Mouse (Mus musculus): ENCODE data around the gene Nfkbib. TPM values are rescaled to one million over a fixed set of nuclear protein-coding genes. Genes with fewer than 3 reads are reported as not detected.

Nfkbib gene
- polyA plus RNA-seq (2015; fragmentation: Nextera tagmentation; extraction: Ambion mirVana) = 29.3 TPM in 2 replicates

DNA sequence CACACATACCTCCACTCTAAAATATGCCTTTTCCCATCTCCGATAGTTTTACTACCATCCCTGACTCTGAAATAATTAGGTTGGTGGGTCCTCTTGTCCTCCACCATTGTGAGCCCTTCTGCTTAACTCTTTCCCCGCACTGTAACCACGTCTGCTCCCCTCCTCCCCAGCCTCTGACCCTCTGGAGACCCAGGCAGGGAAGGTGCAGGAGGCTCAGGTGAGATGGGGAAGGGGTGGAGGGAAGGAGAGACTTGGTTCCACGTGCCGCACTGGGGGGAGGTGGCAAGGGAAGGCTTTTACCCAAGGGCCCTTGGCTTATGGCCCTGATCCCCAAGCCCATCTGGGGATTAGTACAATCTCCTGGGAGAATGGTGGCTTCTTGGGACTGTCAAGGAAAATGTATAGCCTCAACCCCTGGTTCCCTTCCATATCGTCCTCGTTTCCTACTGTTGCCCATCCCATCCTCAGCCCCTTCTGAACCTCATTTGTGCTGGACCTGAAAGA lies at the start of gene Nfkbib:
TSS of gene Nfkbib (minus strand) at position 51 of the 504 bp plus-strand sequence.
- Histone ChIP-seq H3K9me3 (replicated peaks; ENCODE audit: control insufficient read depth, low read length) (no peaks in the 10 kb centered on the region), H3K27ac (ENCODE audit: low read length) (peak within 1 kb of the TSS; percentile 49; the same call in 1 of the 2 replicates), H3K4me2 (ENCODE audit: low read depth, low read length) (peak within 1 kb of the TSS; percentile 89), H3K27me3 (ENCODE audit: control insufficient read depth, insufficient read depth, low read depth, low read length) (no peaks in the 10 kb centered on the region), H3K9ac (ENCODE audit: low read depth, low read length) (peak within 1 kb of the TSS; percentile 74), H3K4me3 (ENCODE audit: low read depth, low read length) (peak within 1 kb of the TSS; percentile 88), H3K4me1 (ENCODE audit: control insufficient read depth, low read depth, low read length) (peaks cover 34% of the 10 kb centered on the region), H3K36me3 (ENCODE audit: control insufficient read depth, insufficient read depth) (no peaks in the 10 kb centered on the region)
- 59% methylated on average over 7 of the region's 7 CpGs for WGBS (ENCODE audit: insufficient replicate concordance)
- no peak for ATAC-seq (ENCODE audit: low read depth)

DNA sequence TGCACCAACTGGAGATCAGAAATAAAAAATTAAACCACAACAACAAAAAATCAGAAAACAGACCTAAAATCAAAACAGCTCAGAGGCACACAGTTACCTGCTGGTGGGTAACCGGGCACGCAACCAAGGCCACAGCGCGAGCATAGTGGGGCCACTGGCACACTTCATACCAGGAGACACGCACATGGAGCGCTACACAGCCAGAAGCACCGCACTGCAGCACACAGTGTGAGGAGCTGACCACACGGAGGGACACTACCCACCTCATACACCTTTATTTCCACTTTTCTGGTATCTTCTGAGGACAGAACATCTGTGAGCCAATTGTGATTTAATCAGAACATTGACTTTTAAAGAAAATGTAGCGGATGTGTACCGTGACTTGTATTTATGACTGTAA lies 49.6 kb upstream of the Nfkbib start:
- H3K4me1 ChIP-seq (ENCODE audit: control insufficient read depth, low read depth, low read length) = peaks cover 59% of the 10 kb centered on the region
- H3K4me2 ChIP-seq (ENCODE audit: low read depth, low read length) = no peak overlapping the region
- no peak for ATAC-seq (ENCODE audit: low read depth)
- no peak overlapping the region for H3K27ac ChIP-seq (ENCODE audit: low read length)
- WGBS (ENCODE audit: insufficient replicate concordance) = 90% methylated on average over 10 of the region's 10 CpGs
- H3K27me3 ChIP-seq (ENCODE audit: control insufficient read depth, insufficient read depth, low read depth, low read length) = no peaks in the 10 kb centered on the region
- H3K9ac ChIP-seq (ENCODE audit: low read depth, low read length) = no peak overlapping the region
- H3K4me3 ChIP-seq (ENCODE audit: low read depth, low read length) = no peak overlapping the region
- H3K9me3 ChIP-seq (replicated peaks; ENCODE audit: control insufficient read depth, low read length) = no peaks in the 10 kb centered on the region
- peaks cover 85% of the 10 kb centered on the region for H3K36me3 ChIP-seq (ENCODE audit: control insufficient read depth, insufficient read depth)

DNA sequence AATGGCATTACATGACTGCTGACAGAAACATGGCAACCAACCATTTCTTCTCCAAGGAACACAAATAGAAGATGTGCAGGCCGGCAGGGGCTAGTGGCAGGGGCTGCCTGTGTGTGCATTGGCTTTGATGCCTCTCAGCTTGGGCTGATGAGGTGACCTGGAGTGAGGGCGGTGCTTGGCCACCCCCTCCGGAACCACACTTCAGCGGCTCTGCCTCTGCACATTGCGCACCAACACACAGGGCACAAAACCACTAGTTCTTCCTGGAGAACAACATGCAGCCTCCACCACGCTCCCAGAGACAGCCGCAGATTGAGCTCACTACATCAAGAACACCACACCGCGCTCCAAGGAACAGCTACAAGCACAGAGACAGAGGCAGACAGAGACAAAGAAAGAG lies 48.9 kb upstream of the Nfkbib start:
- ATAC-seq (ENCODE audit: low read depth) = no peak
- peaks cover 57% of the 10 kb centered on the region for H3K4me1 ChIP-seq (ENCODE audit: control insufficient read depth, low read depth, low read length)
- no peak overlapping the region for H3K27ac ChIP-seq (ENCODE audit: low read length)
- peaks cover 79% of the 10 kb centered on the region for H3K36me3 ChIP-seq (ENCODE audit: control insufficient read depth, insufficient read depth)
- 84% methylated on average over 9 of the region's 9 CpGs for WGBS (ENCODE audit: insufficient replicate concordance)
- H3K9me3 ChIP-seq (replicated peaks; ENCODE audit: control insufficient read depth, low read length) = no peaks in the 10 kb centered on the region
- H3K4me3 ChIP-seq (ENCODE audit: low read depth, low read length) = no peak overlapping the region
- H3K27me3 ChIP-seq (ENCODE audit: control insufficient read depth, insufficient read depth, low read depth, low read length) = no peaks in the 10 kb centered on the region
- no peak overlapping the region for H3K9ac ChIP-seq (ENCODE audit: low read depth, low read length)
- H3K4me2 ChIP-seq (ENCODE audit: low read depth, low read length) = no peak overlapping the region

DNA sequence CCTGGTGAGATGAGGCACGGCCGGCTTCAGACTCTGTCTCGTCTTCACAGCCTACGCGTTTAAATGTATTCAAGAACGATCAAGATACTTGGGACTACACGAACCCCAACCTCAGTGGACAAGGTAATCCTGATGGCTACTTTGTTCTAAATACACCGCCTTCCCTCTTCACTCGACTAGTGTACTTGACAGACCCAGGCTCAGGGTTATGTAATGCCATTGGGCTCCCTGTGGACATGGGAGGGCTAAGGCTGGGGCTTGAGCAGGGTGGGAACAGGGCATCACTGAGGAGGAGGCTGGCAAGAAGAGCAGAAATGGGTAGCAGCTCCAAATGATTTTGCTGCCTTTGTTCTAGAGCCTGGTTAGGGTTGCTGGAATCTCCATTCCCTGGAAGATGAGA lies 47.9 kb upstream of the Nfkbib start:
- no peak for ATAC-seq (ENCODE audit: low read depth)
- H3K36me3 ChIP-seq (ENCODE audit: control insufficient read depth, insufficient read depth) = peaks cover 69% of the 10 kb centered on the region
- no peak overlapping the region for H3K4me3 ChIP-seq (ENCODE audit: low read depth, low read length)
- no peak overlapping the region for H3K27ac ChIP-seq (ENCODE audit: low read length)
- H3K4me2 ChIP-seq (ENCODE audit: low read depth, low read length) = no peak overlapping the region
- peaks cover 55% of the 10 kb centered on the region for H3K4me1 ChIP-seq (ENCODE audit: control insufficient read depth, low read depth, low read length)
- H3K9me3 ChIP-seq (replicated peaks; ENCODE audit: control insufficient read depth, low read length) = no peaks in the 10 kb centered on the region
- no peaks in the 10 kb centered on the region for H3K27me3 ChIP-seq (ENCODE audit: control insufficient read depth, insufficient read depth, low read depth, low read length)
- H3K9ac ChIP-seq (ENCODE audit: low read depth, low read length) = no peak overlapping the region
- 85% methylated on average over 9 of the region's 9 CpGs for WGBS (ENCODE audit: insufficient replicate concordance)

DNA sequence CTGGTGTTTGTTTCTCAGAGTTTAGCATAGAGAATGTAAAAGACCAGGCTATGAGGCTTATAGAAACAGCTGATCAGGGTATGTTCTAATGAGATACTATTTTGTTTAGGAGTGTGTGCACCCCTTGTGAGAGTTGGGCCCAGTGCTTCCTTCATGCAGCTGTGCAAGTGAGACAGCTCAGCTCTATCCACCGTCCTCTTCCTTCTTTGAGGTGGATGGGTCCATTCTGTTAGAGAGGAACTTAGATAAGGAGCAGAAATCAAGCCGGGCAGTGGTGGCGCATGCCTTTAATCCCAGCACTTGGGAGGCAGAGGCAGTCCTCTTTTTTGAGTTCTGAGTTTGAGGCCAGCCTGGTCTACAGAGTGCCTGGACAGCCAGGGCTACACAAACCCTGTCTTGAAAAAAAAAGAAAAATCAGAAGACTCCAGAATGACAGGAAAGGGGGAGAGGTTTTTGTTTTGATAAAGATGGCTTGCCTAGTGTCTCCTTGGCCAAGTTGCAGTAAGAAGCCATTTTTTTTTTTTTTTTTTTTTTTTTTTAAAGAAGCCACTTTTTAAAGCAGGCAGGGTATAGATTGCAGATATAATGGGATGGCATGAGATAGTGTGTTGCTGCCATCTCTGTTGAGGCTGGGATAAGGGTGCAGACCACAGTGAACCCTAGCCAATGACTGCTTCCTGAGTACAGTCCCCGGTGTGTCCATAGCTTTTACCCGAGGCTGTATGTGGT lies 47.2 kb upstream of the Nfkbib start:
- no peak for ATAC-seq (ENCODE audit: low read depth)
- Histone ChIP-seq H3K9ac (ENCODE audit: low read depth, low read length) (no peak overlapping the region), H3K36me3 (ENCODE audit: control insufficient read depth, insufficient read depth) (peaks cover 62% of the 10 kb centered on the region), H3K4me1 (ENCODE audit: control insufficient read depth, low read depth, low read length) (peaks cover 57% of the 10 kb centered on the region), H3K4me2 (ENCODE audit: low read depth, low read length) (no peak overlapping the region), H3K27me3 (ENCODE audit: control insufficient read depth, insufficient read depth, low read depth, low read length) (no peaks in the 10 kb centered on the region), H3K27ac (ENCODE audit: low read length) (no peak overlapping the region), H3K4me3 (ENCODE audit: low read depth, low read length) (no peak overlapping the region), H3K9me3 (replicated peaks; ENCODE audit: control insufficient read depth, low read length) (no peaks in the 10 kb centered on the region)
- WGBS (ENCODE audit: insufficient replicate concordance) = 52% methylated on average over 5 of the region's 5 CpGs

DNA sequence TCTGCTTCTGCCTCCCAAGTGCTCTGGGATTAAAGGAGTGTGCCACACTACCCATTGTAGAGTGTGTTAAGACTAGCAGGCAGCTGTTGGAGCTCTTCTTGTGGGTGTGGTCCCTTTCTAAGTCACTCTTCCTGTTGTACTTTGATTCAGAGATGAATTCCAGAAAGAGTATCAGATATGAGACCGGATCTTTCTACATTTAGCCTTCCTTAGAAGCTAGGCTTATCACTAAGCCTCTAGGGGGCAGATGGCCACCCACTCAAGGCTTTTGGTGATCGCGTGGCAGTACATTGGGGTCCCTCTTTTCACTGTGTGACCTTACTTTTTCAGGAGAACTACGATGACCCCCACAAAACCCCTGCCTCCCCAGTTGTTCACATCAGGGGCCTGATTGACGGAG lies 45.6 kb upstream of the Nfkbib start:
- Histone ChIP-seq H3K27me3 (ENCODE audit: control insufficient read depth, insufficient read depth, low read depth, low read length) (no peaks in the 10 kb centered on the region), H3K4me3 (ENCODE audit: low read depth, low read length) (peak overlapping the region; percentile 91; the same call in 1 of the 2 replicates), H3K9me3 (replicated peaks; ENCODE audit: control insufficient read depth, low read length) (no peaks in the 10 kb centered on the region), H3K27ac (ENCODE audit: low read length) (peak overlapping the region; percentile 35), H3K4me1 (ENCODE audit: control insufficient read depth, low read depth, low read length) (peaks cover 54% of the 10 kb centered on the region), H3K36me3 (ENCODE audit: control insufficient read depth, insufficient read depth) (peaks cover 49% of the 10 kb centered on the region), H3K9ac (ENCODE audit: low read depth, low read length) (peak overlapping the region; percentile 90; the same call in 1 of the 2 replicates), H3K4me2 (ENCODE audit: low read depth, low read length) (peak overlapping the region; percentile 77)
- ATAC-seq (ENCODE audit: low read depth) = no peak
- WGBS (ENCODE audit: insufficient replicate concordance) = 61% methylated on average over 5 of the region's 5 CpGs

DNA sequence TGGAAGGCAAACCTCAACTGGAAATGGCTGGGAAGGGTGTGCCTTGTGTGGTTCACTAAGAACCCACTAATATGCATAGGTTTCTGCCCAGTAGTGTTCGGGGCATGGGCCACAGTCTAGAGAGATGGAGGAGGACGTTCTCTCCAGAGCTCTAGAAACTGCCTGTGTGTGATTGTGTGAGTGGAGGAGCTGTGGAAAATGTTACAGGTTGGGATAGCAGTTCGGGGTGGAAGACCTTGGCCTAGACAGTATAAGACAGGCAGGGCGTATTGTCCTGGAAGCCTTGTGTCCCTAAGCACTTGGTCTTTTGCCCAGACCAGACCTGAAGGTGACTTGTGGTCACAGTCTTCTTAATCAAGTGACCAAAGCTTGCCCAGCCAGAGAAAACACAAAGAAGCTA lies 45.1 kb upstream of the Nfkbib start:
- Histone ChIP-seq H3K9me3 (replicated peaks; ENCODE audit: control insufficient read depth, low read length) (no peaks in the 10 kb centered on the region), H3K27ac (ENCODE audit: low read length) (peak overlapping the region; percentile 35), H3K4me2 (ENCODE audit: low read depth, low read length) (peak overlapping the region; percentile 77), H3K27me3 (ENCODE audit: control insufficient read depth, insufficient read depth, low read depth, low read length) (no peaks in the 10 kb centered on the region), H3K4me3 (ENCODE audit: low read depth, low read length) (peak overlapping the region; percentile 91), H3K36me3 (ENCODE audit: control insufficient read depth, insufficient read depth) (peaks cover 45% of the 10 kb centered on the region), H3K9ac (ENCODE audit: low read depth, low read length) (peak overlapping the region; percentile 90), H3K4me1 (ENCODE audit: control insufficient read depth, low read depth, low read length) (peaks cover 58% of the 10 kb centered on the region)
- 40% methylated on average over 4 of the region's 4 CpGs for WGBS (ENCODE audit: insufficient replicate concordance)
- no peak for ATAC-seq (ENCODE audit: low read depth)

DNA sequence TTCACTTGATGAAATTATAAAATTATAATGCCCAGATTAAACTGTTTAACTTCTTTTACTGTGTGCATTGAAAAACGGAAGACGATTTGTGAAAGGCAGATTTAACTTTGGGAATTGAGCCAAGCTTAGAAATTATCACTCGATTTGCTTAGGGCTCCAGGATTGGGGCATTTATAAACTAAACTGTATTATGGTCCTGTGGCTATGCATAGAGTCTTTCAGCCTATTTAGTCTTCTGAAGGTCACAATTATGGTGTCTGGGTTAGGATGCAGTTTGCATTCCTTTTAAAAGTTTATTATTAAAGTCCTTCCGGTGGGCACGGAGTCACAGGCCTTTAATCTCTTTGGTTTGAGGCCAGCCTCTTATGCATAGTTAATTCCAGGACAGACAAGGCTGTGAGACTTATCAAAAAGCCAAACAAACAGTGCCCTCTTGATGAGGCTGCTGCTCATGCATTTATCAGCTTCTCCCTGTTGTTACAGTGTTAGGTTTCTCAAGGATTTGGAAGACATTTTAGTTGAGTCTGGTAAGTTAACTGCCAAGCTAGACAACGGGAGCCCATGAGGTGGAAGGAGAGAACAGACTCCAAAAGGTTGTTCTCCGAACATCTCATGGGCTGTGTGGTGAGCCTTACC lies 44.4 kb upstream of the Nfkbib start:
- H3K4me3 ChIP-seq (ENCODE audit: low read depth, low read length) = peak overlapping the region; percentile 91
- H3K4me2 ChIP-seq (ENCODE audit: low read depth, low read length) = peak overlapping the region; percentile 77
- H3K27ac ChIP-seq (ENCODE audit: low read length) = peak overlapping the region; percentile 94; the same call in 1 of the 2 replicates
- no peaks in the 10 kb centered on the region for H3K9me3 ChIP-seq (replicated peaks; ENCODE audit: control insufficient read depth, low read length)
- ATAC-seq (ENCODE audit: low read depth) = no peak
- peaks cover 38% of the 10 kb centered on the region for H3K36me3 ChIP-seq (ENCODE audit: control insufficient read depth, insufficient read depth)
- H3K27me3 ChIP-seq (ENCODE audit: control insufficient read depth, insufficient read depth, low read depth, low read length) = no peaks in the 10 kb centered on the region
- 5% methylated on average over 7 of the region's 7 CpGs for WGBS (ENCODE audit: insufficient replicate concordance)
- peaks cover 58% of the 10 kb centered on the region for H3K4me1 ChIP-seq (ENCODE audit: control insufficient read depth, low read depth, low read length)
- H3K9ac ChIP-seq (ENCODE audit: low read depth, low read length) = peak overlapping the region; percentile 90

DNA sequence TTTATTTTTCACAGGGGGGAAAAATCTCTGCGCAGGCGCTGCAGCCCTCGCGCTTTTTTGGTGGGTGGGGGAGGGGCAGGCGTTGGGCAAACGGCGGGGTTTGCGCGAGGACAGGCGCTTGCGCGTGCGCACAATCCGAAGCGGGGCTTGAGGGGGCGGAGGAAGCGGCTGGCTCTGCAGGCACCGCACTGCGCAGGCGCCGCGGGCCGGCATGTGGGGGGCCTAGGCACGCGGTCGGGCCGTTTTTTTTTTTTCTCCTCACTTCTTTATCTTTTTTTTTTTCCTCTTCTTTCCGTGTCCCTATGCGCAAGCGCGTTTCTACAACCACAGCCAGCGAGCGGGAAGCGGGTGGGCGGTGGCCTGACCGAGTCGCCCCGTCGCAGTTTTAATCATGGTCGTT lies 43.9 kb upstream of the Nfkbib start:
- H3K4me3 ChIP-seq (ENCODE audit: low read depth, low read length) = peak overlapping the region; percentile 91

More for the DNA sequence above, 43.9 kb upstream of the Nfkbib start:
- under 1% methylated on average over 40 of the region's 40 CpGs for WGBS (ENCODE audit: insufficient replicate concordance)
- Histone ChIP-seq H3K36me3 (ENCODE audit: control insufficient read depth, insufficient read depth) (peaks cover 33% of the 10 kb centered on the region), H3K9ac (ENCODE audit: low read depth, low read length) (peak overlapping the region; percentile 90), H3K9me3 (replicated peaks; ENCODE audit: control insufficient read depth, low read length) (no peaks in the 10 kb centered on the region), H3K4me1 (ENCODE audit: control insufficient read depth, low read depth, low read length) (peaks cover 56% of the 10 kb centered on the region), H3K4me2 (ENCODE audit: low read depth, low read length) (peak overlapping the region; percentile 77), H3K27ac (ENCODE audit: low read length) (peak overlapping the region; percentile 94), H3K27me3 (ENCODE audit: control insufficient read depth, insufficient read depth, low read depth, low read length) (no peaks in the 10 kb centered on the region)
- ATAC-seq (ENCODE audit: low read depth) = peak; percentile 52
